Mouse (Mus musculus) heart, embryonic 15.5 days (tissue): Measurements from ENCODE around the gene Hivep2. TPM values are rescaled to one million over a fixed set of nuclear protein-coding genes. Genes with fewer than 3 reads are reported as not detected.

ENCODE experiments used
- ATAC-seq: fragments of 200-750 bp; cut with Nextera tagmentation; replicated peaks from 2 replicates; pipeline ENCODE4 v1.8.0; 2017; ENCODE audit warnings: low read depth, moderate TSS enrichment; ENCODE audit not compliant: insufficient number of reproducible peaks, insufficient read depth, low FRiP score
- H3K27ac ChIP-seq: fragments of 300-500 bp; sonication (generic); 2 replicates; pipeline ENCODE4 v1.5.1; 2015; ENCODE audit warnings: mild to moderate bottlenecking, inconsistent platforms
- H3K27me3 ChIP-seq: fragments of 300-500 bp; sonication (generic); 2 replicates; pipeline ENCODE4 v1.6.1; 2015; ENCODE audit warnings: inconsistent platforms
- H3K36me3 ChIP-seq: fragments of 300-500 bp; sonication (generic); 2 replicates; pipeline ENCODE4 v1.6.1; 2015; ENCODE audit warnings: mild to moderate bottlenecking, inconsistent platforms
- H3K4me1 ChIP-seq: fragments of 300-500 bp; sonication (generic); replicated peaks from 2 replicates; pipeline ENCODE4 v1.6.1; 2015; ENCODE audit warnings: inconsistent platforms
- H3K4me2 ChIP-seq: fragments of 300-500 bp; sonication (generic); 2 replicates; pipeline ENCODE4 v1.6.1; 2015; ENCODE audit warnings: inconsistent platforms, mild to moderate bottlenecking, moderate library complexity
- H3K4me3 ChIP-seq: fragments of 300-500 bp; sonication (generic); 2 replicates; pipeline ENCODE4 v1.5.1; 2015; ENCODE audit warnings: mild to moderate bottlenecking, inconsistent platforms
- H3K9ac ChIP-seq: fragments of 300-500 bp; sonication (generic); 2 replicates; pipeline ENCODE4 v1.6.1; 2015; ENCODE audit warnings: mild to moderate bottlenecking, inconsistent platforms
- H3K9me3 ChIP-seq: fragments of 300-500 bp; sonication (generic); replicated peaks from 2 replicates; pipeline ENCODE4 v1.6.1; 2016; ENCODE audit warnings: inconsistent platforms
- WGBS: fragments of 180-500 bp; shearing (Covaris S2); methylation state at CpG from one replicate; pipeline ENCODE4 v1.1.7; 2015; ENCODE audit warnings: mixed read lengths; 5-methylcytosine and 5-hydroxymethylcytosine counted together
- polyA plus RNA-seq: library from polyadenylated mRNA; unstranded; fragments of >200 nt; fragmentation: Nextera tagmentation; extraction: Ambion mirVana; gene quantifications from 2 replicates; pipeline ENCODE4 v1.2.1, GENCODE M21; 2015

Hivep2 gene
- polyA plus RNA-seq, 1 experiment from 2014 or later = 4.8 TPM

GRCm38 (mm10) chr10:14197261-14197660, 231.4 kb downstream of the Hivep2 start:
- H3K4me2 ChIP-seq = no peak overlapping the region
- WGBS = 67% methylated on average over 6 of the region's 6 CpGs
- no peaks in the 10 kb centered on the region for H3K4me1 ChIP-seq
- H3K9ac ChIP-seq = no peak overlapping the region
- no peak for ATAC-seq
- no peaks in the 10 kb centered on the region for H3K9me3 ChIP-seq
- no peak overlapping the region for H3K4me3 ChIP-seq
- no peaks in the 10 kb centered on the region for H3K36me3 ChIP-seq
- no peak overlapping the region for H3K27ac ChIP-seq
- no peaks in the 10 kb centered on the region for H3K27me3 ChIP-seq

- WGBS = 76% methylated on average over 7 of the region's 7 CpGs
- Histone ChIP-seq H3K9ac (no peak overlapping the region), H3K36me3 (no peaks in the 10 kb centered on the region), H3K4me2 (no peak overlapping the region), H3K27ac (no peak overlapping the region), H3K9me3 (no peaks in the 10 kb centered on the region), H3K27me3 (no peaks in the 10 kb centered on the region), H3K4me3 (no peak overlapping the region), H3K4me1 (no peaks in the 10 kb centered on the region)
- no peak for ATAC-seq
Measured at GRCm38 (mm10) chr10:14199332-14199731, 233.5 kb downstream of the Hivep2 start.

GRCm38 (mm10) chr10:14200310-14200709, 234.4 kb downstream of the Hivep2 start:
- no peak for ATAC-seq
- Histone ChIP-seq H3K27me3 (no peaks in the 10 kb centered on the region), H3K9me3 (no peaks in the 10 kb centered on the region), H3K9ac (no peak overlapping the region), H3K4me1 (no peaks in the 10 kb centered on the region), H3K27ac (no peak overlapping the region), H3K36me3 (no peaks in the 10 kb centered on the region), H3K4me2 (no peak overlapping the region), H3K4me3 (no peak overlapping the region)
- 4% methylated on average over 2 of the region's 2 CpGs for WGBS

Other genes starting within 250 kb of the Hivep2 start
- 64.6 and 66.2 TPM in 2 replicates for gene Aig1, start 97.1 kb upstream of the Hivep2 start, polyA plus RNA-seq